In genomic region chr17:85142495-85143111, GRCm38 (mm10) we compare ENCODE assay signal across 26 mouse cellular contexts. TPM values are rescaled to one million over a fixed set of nuclear protein-coding genes. Genes with fewer than 3 reads are reported as not detected.
DNase-seq lines count a peak whose midpoint lies in the region; ATAC-seq lines count a peak whose summit lies in the region.
"Had no signal": no experiment of that assay in that cellular context is flagged by ENCODE, and none has a peak within 500 bp of the region (broad histone marks: within the 10 kb centered on the region; RNA-seq: fewer than 3 reads in every experiment).

No protein-coding gene starts in this region.

- no peaks in the 10 kb centered on the region for H3K9me3 ChIP-seq in midbrain, embryonic 12.5 days
- H3K9me3 ChIP-seq in midbrain, embryonic 14.5 days (ENCODE audit: control insufficient read depth, low read length), result no peaks in the 10 kb centered on the region
- H3K9me3 ChIP-seq in neural tube, embryonic 11.5 days (ENCODE audit: control insufficient read depth, low read length), result no peaks in the 10 kb centered on the region
- H3K9me3 ChIP-seq: embryonic facial prominence, embryonic 13.5 days; forebrain, embryonic 12.5 days; G1E; kidney, embryonic 15.5 days; limb, embryonic 15.5 days had no signal

- WGBS in midbrain, embryonic 12.5 days, result 15% methylated on average over 5 of the region's 5 CpGs
- 14% methylated on average over 5 of the region's 5 CpGs for WGBS in midbrain, embryonic 14.5 days
- WGBS in neural tube, embryonic 11.5 days, result 37% methylated on average over 5 of the region's 5 CpGs

- H3K36me3 ChIP-seq in midbrain, embryonic 12.5 days, result no peaks in the 10 kb centered on the region
- no peaks in the 10 kb centered on the region for H3K36me3 ChIP-seq in midbrain, embryonic 14.5 days (ENCODE audit: control insufficient read depth, insufficient read depth, low read length)
- H3K36me3 ChIP-seq in neural tube, embryonic 11.5 days (ENCODE audit: control insufficient read depth, insufficient read depth, low read length), result no peaks in the 10 kb centered on the region
- H3K36me3 ChIP-seq: embryonic facial prominence, embryonic 13.5 days; forebrain, embryonic 12.5 days; G1E; kidney, embryonic 15.5 days; limb, embryonic 15.5 days had no signal

- no peak overlapping the region for H3K4me3 ChIP-seq in midbrain, embryonic 12.5 days
- no peak overlapping the region for H3K4me3 ChIP-seq in midbrain, embryonic 14.5 days (replicated peaks; ENCODE audit: low read depth, low read length)
- no peak overlapping the region for H3K4me3 ChIP-seq in neural tube, embryonic 11.5 days (ENCODE audit: low read depth, low read length)
- H3K4me3 ChIP-seq: embryonic facial prominence, embryonic 13.5 days; erythroblast, embryonic 14.5 days; forebrain, embryonic 12.5 days; kidney, embryonic 15.5 days; limb, embryonic 15.5 days had no signal

- no peak overlapping the region for H3K9ac ChIP-seq in midbrain, embryonic 12.5 days (replicated peaks)
- H3K9ac ChIP-seq in midbrain, embryonic 14.5 days (replicated peaks; ENCODE audit: low read length), result no peak overlapping the region
- no peak overlapping the region for H3K9ac ChIP-seq in neural tube, embryonic 11.5 days (ENCODE audit: low read length)
- H3K9ac ChIP-seq: embryonic facial prominence, embryonic 13.5 days; forebrain, embryonic 12.5 days; kidney, embryonic 15.5 days; limb, embryonic 15.5 days; liver, embryonic 14.5 days; lung, embryonic 14.5 days had no signal

- H3K4me1 ChIP-seq in midbrain, embryonic 12.5 days, result peaks cover 9% of the 10 kb centered on the region
- peaks cover 6% of the 10 kb centered on the region; the same call in 1 of the 2 replicates for H3K4me1 ChIP-seq in midbrain, embryonic 14.5 days (ENCODE audit: control insufficient read depth, insufficient read depth, low read length)
- no peaks in the 10 kb centered on the region for H3K4me1 ChIP-seq in neural tube, embryonic 11.5 days (ENCODE audit: control insufficient read depth, insufficient read depth, low read length)
- H3K4me1 ChIP-seq: embryonic facial prominence, embryonic 13.5 days; kidney, embryonic 15.5 days; limb, embryonic 15.5 days had no signal

- 0 out of 2 replicates have a peak overlapping the region, but pooled peaks have one; percentile 3 for H3K4me2 ChIP-seq in midbrain, embryonic 12.5 days (replicated peaks)
- no peak overlapping the region for H3K4me2 ChIP-seq in midbrain, embryonic 14.5 days (ENCODE audit: low read length)
- no peak overlapping the region for H3K4me2 ChIP-seq in neural tube, embryonic 11.5 days (ENCODE audit: low read depth)
- H3K4me2 ChIP-seq: embryonic facial prominence, embryonic 13.5 days; forebrain, embryonic 12.5 days; heart, embryonic 11.5 days; kidney, embryonic 15.5 days; limb, embryonic 15.5 days; lung, embryonic 14.5 days had no signal

- DNase-seq in embryo, embryonic 10.5 days (ENCODE audit: low spot score), result peak; percentile 39
- no peak for DNase-seq in embryo, embryonic 9.5 days (ENCODE audit: extremely low spot score)
- DNase-seq in midbrain, embryonic 14.5 days, result no peak
- peak; percentile 18 for DNase-seq in neural tube, embryonic 11.5 days (ENCODE audit: low spot score)
- no peak for DNase-seq in left cerebral cortex, postnatal 25 days (ENCODE audit: low spot score in 2 of 2)
- DNase-seq: adrenal gland, postnatal 25 days; cerebellum, adult 9-10 months; kidney, adult 11 months; kidney, postnatal 4 days; layer of hippocampus, adult 9-11 months; left cerebral cortex, postnatal 4 days; lung, embryonic 14.5 days; lung, postnatal 36 days; thymus, adult 18-20 months; thymus, postnatal 36 days had no signal

- intact Hi-C loops in left cerebral cortex, postnatal 25 days (cut with DNase I), result no loop called here

- no peak for ATAC-seq in midbrain, embryonic 12.5 days (ENCODE audit: low FRiP score, low read depth)
- no peak for ATAC-seq in midbrain, embryonic 14.5 days (ENCODE audit: low FRiP score, low TSS enrichment)
- ATAC-seq in neural tube, embryonic 11.5 days (ENCODE audit: insufficient read depth, low FRiP score, low TSS enrichment), result peak; percentile 76
- no peak for ATAC-seq in activated CD4-positive, CD25-positive, alpha-beta regulatory T cell, adult 4 months
- ATAC-seq: CD4-positive, CD25-positive, alpha-beta regulatory T cell, adult 4 months had no signal

- peak overlapping the region; percentile 46; the same call in 1 of the 2 replicates for H3K27ac ChIP-seq in midbrain, embryonic 12.5 days (replicated peaks)
- H3K27ac ChIP-seq in midbrain, embryonic 14.5 days (replicated peaks; ENCODE audit: low read depth, low read length), result no peak overlapping the region
- no peak overlapping the region for H3K27ac ChIP-seq in neural tube, embryonic 11.5 days (ENCODE audit: low read depth, low read length)
- H3K27ac ChIP-seq: embryonic facial prominence, embryonic 13.5 days; forebrain, embryonic 12.5 days; kidney, embryonic 15.5 days; limb, embryonic 15.5 days; liver, embryonic 14.5 days had no signal

- H3K27me3 ChIP-seq in midbrain, embryonic 12.5 days, result no peaks in the 10 kb centered on the region
- H3K27me3 ChIP-seq in midbrain, embryonic 14.5 days (ENCODE audit: control insufficient read depth, insufficient read depth, low read length), result no peaks in the 10 kb centered on the region
- H3K27me3 ChIP-seq in neural tube, embryonic 11.5 days (ENCODE audit: control insufficient read depth, insufficient read depth, low read length), result no peaks in the 10 kb centered on the region
- H3K27me3 ChIP-seq: embryonic facial prominence, embryonic 13.5 days; forebrain, embryonic 12.5 days; kidney, embryonic 15.5 days; limb, embryonic 15.5 days had no signal

RNA-seq across cellular contexts. Expression of gene Camkmt, which starts 52.3 kb away (rescaled TPM):
- polyA plus RNA-seq in midbrain, embryonic 12.5 days (2016; fragmentation: Nextera tagmentation; extraction: Ambion mirVana), result 14.5 and 15.3 TPM in 2 replicates
- polyA plus RNA-seq in midbrain, embryonic 14.5 days (2014; fragmentation: Nextera tagmentation; extraction: Ambion mirVana), result 19.4 and 20.8 TPM in 2 replicates
- polyA plus RNA-seq in neural tube, embryonic 11.5 days (2014; fragmentation: Nextera tagmentation; extraction: Ambion mirVana), result 11.3 and 12.1 TPM in 2 replicates
- total RNA-seq in left cerebral cortex, postnatal 25 days (2021), result 10 to 100 TPM; 11.8 TPM
- 1 to 10 TPM; 6.6 to 7.6 TPM for polyA plus RNA-seq in activated CD4-positive, CD25-positive, alpha-beta regulatory T cell, adult 4 months (2017; shearing (Covaris generic))

RNA-seq across cellular contexts. Expression of gene Prepl, which starts 52.6 kb away (rescaled TPM):
- 56.3 and 61.6 TPM in 2 replicates for polyA plus RNA-seq in midbrain, embryonic 12.5 days (2016; fragmentation: Nextera tagmentation; extraction: Ambion mirVana)
- 97.7 and 129 TPM in 2 replicates for polyA plus RNA-seq in midbrain, embryonic 14.5 days (2014; fragmentation: Nextera tagmentation; extraction: Ambion mirVana)
- polyA plus RNA-seq in neural tube, embryonic 11.5 days (2014; fragmentation: Nextera tagmentation; extraction: Ambion mirVana), result 67.7 and 75.6 TPM in 2 replicates
- 100 to 1,000 TPM; 346 to 361 TPM for total RNA-seq in left cerebral cortex, postnatal 25 days (2021)
- 10 to 100 TPM in 1 of 2 experiments, 1 to 10 TPM in 1; 7.1 to 11.1 TPM for polyA plus RNA-seq in activated CD4-positive, CD25-positive, alpha-beta regulatory T cell, adult 4 months (2017; shearing (Covaris generic))

Comparison
In these comparisons a context has a peak if more than half of its experiments do, and no peak if none do; other contexts are left out.
1. DNase-seq: peak in embryo, embryonic 10.5 days (single experiment) and neural tube, embryonic 11.5 days (single experiment); none in embryo, embryonic 9.5 days (single experiment), midbrain, embryonic 14.5 days (single experiment) and left cerebral cortex, postnatal 25 days (0 of 2).